Comparison of ENCODE assay signal across 8 mouse cellular contexts in genomic region chr17:24173423-24173822, GRCm38 (mm10). TPM values are rescaled to one million over a fixed set of nuclear protein-coding genes. Genes with fewer than 3 reads are reported as not detected.
A peak's percentile ranks its signal among the peaks of the same experiment; 100 is the strongest.
DNase-seq lines count a peak whose midpoint lies in the region; ATAC-seq and TF ChIP-seq lines count a peak whose summit lies in the region.

No protein-coding gene starts in this region.

- H3K4me3 ChIP-seq in midbrain, embryonic 14.5 days (replicated peaks; ENCODE audit: low read depth, low read length): no peak overlapping the region
- H3K4me3 ChIP-seq in midbrain, embryonic 15.5 days: no peak overlapping the region
- no peak overlapping the region for H3K4me3 ChIP-seq in limb, embryonic 14.5 days (replicated peaks; ENCODE audit: low read length)

- H3K4me1 ChIP-seq in midbrain, embryonic 14.5 days (ENCODE audit: control insufficient read depth, insufficient read depth, low read length): peaks cover 6% of the 10 kb centered on the region
- H3K4me1 ChIP-seq in midbrain, embryonic 15.5 days: peaks cover 7% of the 10 kb centered on the region
- peaks cover 4% of the 10 kb centered on the region; the same call in 1 of the 2 replicates for H3K4me1 ChIP-seq in limb, embryonic 14.5 days (ENCODE audit: control insufficient read depth, insufficient read depth, low read length)

- H3K9ac ChIP-seq in midbrain, embryonic 14.5 days (replicated peaks; ENCODE audit: low read length): no peak overlapping the region
- H3K9ac ChIP-seq in midbrain, embryonic 15.5 days: no peak overlapping the region
- no peak overlapping the region for H3K9ac ChIP-seq in limb, embryonic 14.5 days (ENCODE audit: low read depth, low read length, severe bottlenecking)

- TF ChIP-seq POLR2A in limb, embryonic 14.5 days (IDR thresholded peaks at IDR 0.05; ENCODE audit: borderline replicate concordance, extremely low read depth, insufficient read depth, insufficient read length): no peak

- H3K27ac ChIP-seq in midbrain, embryonic 14.5 days (replicated peaks; ENCODE audit: low read depth, low read length): no peak overlapping the region
- no peak overlapping the region for H3K27ac ChIP-seq in midbrain, embryonic 15.5 days
- H3K27ac ChIP-seq in limb, embryonic 14.5 days (replicated peaks; ENCODE audit: low read depth, low read length): no peak overlapping the region

- H3K27me3 ChIP-seq in midbrain, embryonic 14.5 days (ENCODE audit: control insufficient read depth, insufficient read depth, low read length): no peaks in the 10 kb centered on the region
- no peaks in the 10 kb centered on the region for H3K27me3 ChIP-seq in midbrain, embryonic 15.5 days (replicated peaks)
- no peaks in the 10 kb centered on the region for H3K27me3 ChIP-seq in limb, embryonic 14.5 days (ENCODE audit: control insufficient read depth, insufficient read depth, low read length)

- no peak for ATAC-seq in midbrain, embryonic 14.5 days (ENCODE audit: low FRiP score, low TSS enrichment)
- no peak for ATAC-seq in midbrain, embryonic 15.5 days (replicated peaks)
- peak; percentile 33; the same call in 1 of the 2 replicates for ATAC-seq in common myeloid progenitor, adult 5-6 weeks (replicated peaks; ENCODE audit: low read depth, poor library complexity, severe bottlenecking)
- peak; percentile 34 to 47; a peak in 1 of 4 replicates for ATAC-seq in hematopoietic stem cell, adult 5-6 weeks (replicated peaks in 1 of 2; ENCODE audit: insufficient read depth in 1 of 2, low FRiP score in 2 of 2, low TSS enrichment in 1 of 2, low read depth in 1 of 2, poor library complexity in 2 of 2, severe bottlenecking in 2 of 2)
- no peak for ATAC-seq in limb, embryonic 14.5 days (ENCODE audit: low FRiP score, low read depth)
- no peak for ATAC-seq in monocyte, adult 5-6 weeks (replicated peaks; ENCODE audit: insufficient number of reproducible peaks, low FRiP score, low TSS enrichment, poor library complexity, severe bottlenecking)

- 2% methylated on average over 3 of the region's 3 CpGs for WGBS in midbrain, embryonic 14.5 days
- 0% methylated on average over 3 of the region's 3 CpGs for WGBS in midbrain, embryonic 15.5 days
- WGBS in limb, embryonic 14.5 days: 6% methylated on average over 3 of the region's 3 CpGs

- DNase-seq in midbrain, embryonic 14.5 days: peak; percentile 92
- DNase-seq in ZHBTc4 (ENCODE audit: low read depth, low spot score): peak; percentile 87
- peak; percentile 86 for DNase-seq in limb, embryonic 14.5 days (ENCODE audit: low spot score)
- peak; percentile 57 for DNase-seq in right cerebral cortex, adult 18-20 months

- no peaks in the 10 kb centered on the region for H3K36me3 ChIP-seq in midbrain, embryonic 14.5 days (ENCODE audit: control insufficient read depth, insufficient read depth, low read length)
- H3K36me3 ChIP-seq in midbrain, embryonic 15.5 days (replicated peaks): no peaks in the 10 kb centered on the region
- no peaks in the 10 kb centered on the region for H3K36me3 ChIP-seq in limb, embryonic 14.5 days (ENCODE audit: control insufficient read depth, insufficient read depth, low read length)

- no peaks in the 10 kb centered on the region for H3K9me3 ChIP-seq in midbrain, embryonic 14.5 days (ENCODE audit: control insufficient read depth, low read length)
- no peaks in the 10 kb centered on the region for H3K9me3 ChIP-seq in midbrain, embryonic 15.5 days
- H3K9me3 ChIP-seq in limb, embryonic 14.5 days (ENCODE audit: control insufficient read depth, low read length): no peaks in the 10 kb centered on the region

- no peak overlapping the region for H3K4me2 ChIP-seq in midbrain, embryonic 14.5 days (ENCODE audit: low read length)
- H3K4me2 ChIP-seq in midbrain, embryonic 15.5 days: no peak overlapping the region
- H3K4me2 ChIP-seq in limb, embryonic 14.5 days (replicated peaks; ENCODE audit: low read depth, low read length, severe bottlenecking): no peak overlapping the region

RNA-seq across cellular contexts. Expression of gene Atp6v0c, which starts 3.9 kb away (rescaled TPM):
- polyA plus RNA-seq in midbrain, embryonic 14.5 days (2014; fragmentation: Nextera tagmentation; extraction: Ambion mirVana): 1,214 and 1,517 TPM in 2 replicates
- polyA plus RNA-seq in midbrain, embryonic 15.5 days (2015; fragmentation: Nextera tagmentation; extraction: Ambion mirVana): 1,357 and 1,392 TPM in 2 replicates
- total RNA-seq in common myeloid progenitor, adult 5-6 weeks (2017): 81.5 and 89.8 TPM in 2 replicates
- 65.1 and 74.2 TPM in 2 replicates for total RNA-seq in hematopoietic stem cell, adult 5-6 weeks (2017)
- 487 and 720 TPM in 2 replicates for polyA plus RNA-seq in limb, embryonic 14.5 days (2012; rRNA removed)
- 511 and 522 TPM in 2 replicates for polyA plus RNA-seq in limb, embryonic 14.5 days (2014; fragmentation: Nextera tagmentation; extraction: Ambion mirVana)
- total RNA-seq in monocyte, adult 5-6 weeks (2017): 55.6 to 90.6 TPM (median 83.3 TPM) in 3 replicates

RNA-seq across cellular contexts. Expression of gene Amdhd2, which starts 9.9 kb away (rescaled TPM):
- polyA plus RNA-seq in midbrain, embryonic 14.5 days (2014; fragmentation: Nextera tagmentation; extraction: Ambion mirVana): 25.8 and 27.6 TPM in 2 replicates
- polyA plus RNA-seq in midbrain, embryonic 15.5 days (2015; fragmentation: Nextera tagmentation; extraction: Ambion mirVana): 32.1 and 39.6 TPM in 2 replicates
- total RNA-seq in common myeloid progenitor, adult 5-6 weeks (2017): 22.5 and 23.0 TPM in 2 replicates
- 17.0 and 19.1 TPM in 2 replicates for total RNA-seq in hematopoietic stem cell, adult 5-6 weeks (2017)
- polyA plus RNA-seq in limb, embryonic 14.5 days (2012; rRNA removed): 31.2 and 39.6 TPM in 2 replicates
- 27.4 and 32.6 TPM in 2 replicates for polyA plus RNA-seq in limb, embryonic 14.5 days (2014; fragmentation: Nextera tagmentation; extraction: Ambion mirVana)
- 6.5 to 24.6 TPM (median 24.4 TPM) in 3 replicates for total RNA-seq in monocyte, adult 5-6 weeks (2017)

RNA-seq across cellular contexts. Expression of gene Pdpk1, which starts 22.7 kb away (rescaled TPM):
- polyA plus RNA-seq in midbrain, embryonic 14.5 days (2014; fragmentation: Nextera tagmentation; extraction: Ambion mirVana): 68.3 and 74.3 TPM in 2 replicates
- polyA plus RNA-seq in midbrain, embryonic 15.5 days (2015; fragmentation: Nextera tagmentation; extraction: Ambion mirVana): 69.8 and 75.5 TPM in 2 replicates
- total RNA-seq in common myeloid progenitor, adult 5-6 weeks (2017): 33.8 and 40.7 TPM in 2 replicates
- total RNA-seq in hematopoietic stem cell, adult 5-6 weeks (2017): 42.8 and 49.0 TPM in 2 replicates
- polyA plus RNA-seq in limb, embryonic 14.5 days (2012; rRNA removed): 18.7 and 21.6 TPM in 2 replicates
- polyA plus RNA-seq in limb, embryonic 14.5 days (2014; fragmentation: Nextera tagmentation; extraction: Ambion mirVana): 36.7 and 39.9 TPM in 2 replicates
- 37.3 to 63.3 TPM (median 46.8 TPM) in 3 replicates for total RNA-seq in monocyte, adult 5-6 weeks (2017)

RNA-seq across cellular contexts. Expression of gene Tbc1d24, which starts 31.9 kb away (rescaled TPM):
- 25.9 and 27.0 TPM in 2 replicates for polyA plus RNA-seq in midbrain, embryonic 14.5 days (2014; fragmentation: Nextera tagmentation; extraction: Ambion mirVana)
- polyA plus RNA-seq in midbrain, embryonic 15.5 days (2015; fragmentation: Nextera tagmentation; extraction: Ambion mirVana): 28.7 and 30.7 TPM in 2 replicates
- 4.8 and 5.3 TPM in 2 replicates for total RNA-seq in common myeloid progenitor, adult 5-6 weeks (2017)
- 7.4 and 7.8 TPM in 2 replicates for total RNA-seq in hematopoietic stem cell, adult 5-6 weeks (2017)
- 31.9 and 52.5 TPM in 2 replicates for polyA plus RNA-seq in limb, embryonic 14.5 days (2012; rRNA removed)
- 6.3 and 8.0 TPM in 2 replicates for polyA plus RNA-seq in limb, embryonic 14.5 days (2014; fragmentation: Nextera tagmentation; extraction: Ambion mirVana)
- total RNA-seq in monocyte, adult 5-6 weeks (2017): 0.68 to 1.0 TPM (median 0.96 TPM) in 3 replicates

RNA-seq across cellular contexts. Expression of gene Ntn3, which starts 35.9 kb away (rescaled TPM):
- polyA plus RNA-seq in midbrain, embryonic 14.5 days (2014; fragmentation: Nextera tagmentation; extraction: Ambion mirVana): 3.1 and 3.4 TPM in 2 replicates
- 5.1 and 5.4 TPM in 2 replicates for polyA plus RNA-seq in midbrain, embryonic 15.5 days (2015; fragmentation: Nextera tagmentation; extraction: Ambion mirVana)
- 0.10 and 0.50 TPM in 2 replicates for total RNA-seq in common myeloid progenitor, adult 5-6 weeks (2017)
- total RNA-seq in hematopoietic stem cell, adult 5-6 weeks (2017): 0.20 and 0.63 TPM in 2 replicates
- polyA plus RNA-seq in limb, embryonic 14.5 days (2012; rRNA removed): 32.6 and 42.5 TPM in 2 replicates
- polyA plus RNA-seq in limb, embryonic 14.5 days (2014; fragmentation: Nextera tagmentation; extraction: Ambion mirVana): 14.5 and 19.8 TPM in 2 replicates
- not detected in 3 replicates for total RNA-seq in monocyte, adult 5-6 weeks (2017)

Comparison
In these comparisons a context has a peak if more than half of its experiments do, and no peak if none do; other contexts are left out.
1. ATAC-seq: peak in common myeloid progenitor, adult 5-6 weeks (single experiment) and hematopoietic stem cell, adult 5-6 weeks (2 of 2); none in midbrain, embryonic 14.5 days (single experiment), midbrain, embryonic 15.5 days (single experiment), limb, embryonic 14.5 days (single experiment) and monocyte, adult 5-6 weeks (single experiment).
2. Peak in every context shown above with its lines, with median percentiles within 50 percentile points of each other: DNase-seq.